Mouse (Mus musculus): Measurements from ENCODE around the gene Btbd35f29.
"Not testable (repeated sequence)": the region's sequence is repeated elsewhere in the genome, so short reads cannot be mapped to it uniquely, and the experiment has no call there.

The Btbd35f29 gene

GRCm38 (mm10) chrX:31117374-31117773, at the start of gene Btbd35f29:
Gene Btbd35f29 (plus strand): TSS chrX:31117674.
- DNase-seq (ENCODE audit: low read depth, low spot score): not testable (repeated sequence)

GRCm38 (mm10) chrX:31141416-31141815, 23.9 kb downstream of the Btbd35f29 start:
- DNase-seq (ENCODE audit: low read depth, low spot score): not testable (repeated sequence)

GRCm38 (mm10) chrX:31145144-31145543, 27.7 kb downstream of the Btbd35f29 start:
- not testable (repeated sequence) for DNase-seq (ENCODE audit: low read depth, low spot score)

- DNase-seq (ENCODE audit: low read depth, low spot score): not testable (repeated sequence)
Observed at GRCm38 (mm10) chrX:31145835-31146234, 28.4 kb downstream of the Btbd35f29 start.

- DNase-seq (ENCODE audit: low read depth, low spot score): not testable (repeated sequence)
Observed at GRCm38 (mm10) chrX:31158534-31159085, 41.1 kb downstream of the Btbd35f29 start.

GRCm38 (mm10) chrX:31159450-31160322, 42.2 kb downstream of the Btbd35f29 start:
- not testable (repeated sequence) for DNase-seq (ENCODE audit: low read depth, low spot score)

- not testable (repeated sequence) for DNase-seq (ENCODE audit: low read depth, low spot score)
Observed at GRCm38 (mm10) chrX:31160554-31160953, 43.1 kb downstream of the Btbd35f29 start.

GRCm38 (mm10) chrX:31162638-31163037, 45.2 kb downstream of the Btbd35f29 start:
- DNase-seq (ENCODE audit: low read depth, low spot score): not testable (repeated sequence)

- DNase-seq (ENCODE audit: low read depth, low spot score): not testable (repeated sequence)
Observed at GRCm38 (mm10) chrX:31165193-31165592, 47.7 kb downstream of the Btbd35f29 start.

All from retina, postnatal 7 days (tissue).